Mouse (Mus musculus): ENCODE results near the gene Ninj2. TPM values are rescaled to one million over a fixed set of nuclear protein-coding genes. Genes with fewer than 3 reads are reported as not detected.

The Ninj2 gene
- total RNA-seq, 2 experiments from 2014 or later: not detected

DNA sequence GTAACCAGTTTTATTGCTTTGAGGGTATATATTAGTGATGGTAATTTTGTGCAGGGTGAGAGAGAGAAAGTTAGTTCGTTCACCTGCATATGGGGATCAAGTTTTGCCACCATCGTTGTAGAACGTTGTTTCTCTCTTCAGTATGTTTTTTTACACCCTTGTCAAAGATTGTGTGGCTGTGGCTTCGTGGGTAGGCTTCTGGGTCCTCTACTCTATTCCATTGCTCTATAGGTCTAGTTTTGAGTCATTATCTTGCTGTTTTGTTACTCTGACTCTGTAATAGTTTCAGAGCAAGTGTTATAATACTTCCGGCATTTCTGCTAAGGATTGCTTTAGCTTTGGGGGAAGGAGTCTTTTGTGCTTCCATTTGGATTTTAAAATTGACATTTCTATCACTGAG is 26.7 kb downstream of the Ninj2 start:
- DNase-seq: no peak
- intact Hi-C loops (cut with DNase I): loop anchor here (10.0 kb wide), 1 partner anchor 45 kb away; no protein-coding TSS in a partner anchor

DNA sequence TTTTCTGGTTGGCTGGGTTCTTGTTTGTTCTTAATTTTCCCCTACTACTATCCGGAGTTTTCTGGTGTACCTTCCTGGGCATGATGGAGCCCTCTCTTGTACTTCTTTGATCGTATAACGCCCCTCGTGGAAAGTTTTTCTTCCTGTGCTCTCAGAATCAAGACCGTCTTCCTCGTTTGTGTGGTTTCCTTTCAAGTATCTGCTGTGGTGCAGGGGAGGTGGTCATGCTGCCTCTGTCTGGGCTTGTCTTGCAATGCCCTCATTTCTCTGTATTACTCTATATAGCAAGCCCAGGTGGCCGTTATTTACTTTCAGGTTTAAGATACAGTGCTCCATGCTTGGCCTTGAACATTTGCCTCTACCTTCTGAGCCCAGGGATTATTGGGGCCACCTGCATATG is 31.5 kb downstream of the Ninj2 start:
- intact Hi-C loops (cut with DNase I): no loop called here
- no peak for DNase-seq

DNA sequence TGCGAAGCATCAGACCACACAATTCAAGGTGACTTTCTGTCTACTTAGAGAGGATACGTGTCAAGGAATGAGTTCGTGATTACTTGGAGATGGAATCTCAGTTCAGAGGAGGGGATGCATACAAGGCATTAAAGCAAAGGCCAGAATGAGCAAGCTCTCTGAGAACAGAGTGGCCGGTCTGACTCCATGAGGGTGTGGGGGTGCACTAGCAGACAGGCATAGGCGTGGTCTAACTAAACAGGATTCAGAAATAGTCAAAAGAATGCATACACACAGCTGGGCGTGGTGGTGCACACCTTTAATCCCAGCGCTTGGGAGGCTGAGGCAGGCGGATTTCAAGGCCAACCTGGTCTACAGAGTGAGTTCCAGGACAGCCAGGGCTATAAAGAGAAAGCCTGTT is 33.3 kb downstream of the Ninj2 start:
- no peak for DNase-seq
- intact Hi-C loops (cut with DNase I): no loop called here

DNA sequence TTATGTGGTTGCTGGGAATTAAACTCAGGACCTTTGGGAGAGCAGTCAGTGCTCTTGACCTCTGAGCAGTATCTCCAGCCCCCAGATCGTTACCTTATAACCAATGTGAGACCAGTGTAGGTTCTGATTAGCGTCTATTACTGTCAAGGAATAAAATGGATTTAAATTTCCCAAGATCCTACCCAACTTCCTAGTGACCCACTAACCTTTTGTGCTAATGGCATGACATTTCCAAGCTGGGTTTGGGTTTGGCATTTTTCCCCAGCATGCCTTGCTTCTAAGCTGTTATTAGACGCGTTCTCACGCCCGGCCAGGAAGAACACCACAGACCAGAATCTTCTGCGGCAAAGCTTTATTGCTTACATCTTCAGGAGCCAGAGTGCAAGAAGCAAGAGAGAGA is 34.2 kb downstream of the Ninj2 start:
- no peak for DNase-seq
- intact Hi-C loops (cut with DNase I): no loop called here

DNA sequence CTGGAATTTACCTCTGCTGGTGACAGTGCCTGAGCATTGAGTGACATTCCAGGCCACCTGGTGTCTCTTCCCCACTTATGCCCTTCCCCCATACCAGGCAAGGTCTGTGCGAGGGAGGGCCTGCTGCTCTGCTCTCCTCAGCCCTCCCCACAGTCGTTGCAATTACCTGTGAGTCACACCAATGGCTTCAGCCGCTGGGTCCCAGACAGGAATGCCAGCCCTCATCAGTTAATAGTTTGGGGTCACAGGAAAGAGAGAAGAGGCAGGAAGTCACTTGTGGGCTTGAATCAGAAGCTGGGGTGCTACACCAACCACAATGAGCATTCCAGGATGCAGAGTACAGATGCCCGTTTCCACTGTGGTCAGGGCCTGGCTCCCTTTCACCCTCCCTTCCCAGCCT is 41.6 kb downstream of the Ninj2 start:
- intact Hi-C loops (cut with DNase I): no loop called here
- DNase-seq: no peak

DNA sequence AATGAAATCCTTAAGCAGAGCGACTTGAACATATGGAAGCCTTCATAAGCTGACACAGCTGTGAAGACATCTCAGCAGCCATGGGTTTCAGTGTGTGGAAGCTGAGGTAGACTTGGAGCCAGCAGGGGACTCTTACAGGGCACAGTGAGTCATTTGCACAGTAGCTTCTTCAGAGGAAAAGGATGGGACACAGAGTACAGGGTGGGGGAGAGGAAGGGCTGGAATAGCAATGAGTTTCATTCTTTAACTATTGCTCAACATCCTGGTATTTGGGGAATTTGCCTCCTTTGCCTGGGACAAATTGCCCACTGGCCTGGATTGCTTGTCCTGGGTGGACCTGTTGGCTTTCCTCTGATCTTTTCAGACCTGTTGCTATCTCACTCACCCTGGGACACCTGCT is 52.3 kb downstream of the Ninj2 start:
- DNase-seq: no peak
- intact Hi-C loops (cut with DNase I): no loop called here

DNA sequence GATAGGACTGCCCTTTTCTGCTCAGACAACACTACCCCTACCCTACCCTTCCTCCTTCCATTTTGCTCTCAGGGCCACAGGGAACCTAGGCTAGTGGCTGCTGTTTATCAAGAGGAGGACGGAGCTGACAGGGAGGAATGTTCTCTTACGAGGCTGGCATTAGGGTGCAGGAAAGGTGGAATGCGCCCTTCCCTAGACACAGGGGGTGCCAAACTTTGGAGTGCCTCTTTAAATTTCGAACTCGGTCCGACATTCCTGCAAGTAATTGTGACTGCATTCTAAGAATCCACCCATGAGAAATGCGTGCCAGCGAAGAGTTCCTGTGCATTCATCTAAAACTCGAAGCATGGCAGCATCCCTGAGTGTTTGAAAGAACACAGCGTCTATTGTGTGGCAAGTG is 53.5 kb downstream of the Ninj2 start:
- intact Hi-C loops (cut with DNase I): no loop called here
- DNase-seq: no peak

DNA sequence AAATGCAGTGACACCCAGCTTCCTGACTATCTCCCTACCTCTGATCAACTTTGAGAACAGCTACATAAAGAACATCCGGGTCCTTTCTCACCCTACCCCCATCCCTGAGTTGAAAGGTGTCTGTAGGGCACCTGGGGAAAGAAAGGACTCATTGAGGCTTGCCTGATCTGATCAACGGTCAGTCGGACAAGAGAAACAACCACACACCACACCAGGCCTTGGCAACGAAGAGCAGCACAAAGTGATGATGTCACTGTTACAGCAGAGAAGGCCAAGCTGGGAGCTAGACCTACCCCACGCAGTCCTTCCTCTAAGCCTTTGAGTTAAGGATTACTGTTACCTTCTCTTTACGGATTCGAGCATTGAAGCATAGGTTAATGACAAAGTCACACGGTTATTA is 54.3 kb downstream of the Ninj2 start:
- DNase-seq: no peak
- intact Hi-C loops (cut with DNase I): no loop called here

DNA sequence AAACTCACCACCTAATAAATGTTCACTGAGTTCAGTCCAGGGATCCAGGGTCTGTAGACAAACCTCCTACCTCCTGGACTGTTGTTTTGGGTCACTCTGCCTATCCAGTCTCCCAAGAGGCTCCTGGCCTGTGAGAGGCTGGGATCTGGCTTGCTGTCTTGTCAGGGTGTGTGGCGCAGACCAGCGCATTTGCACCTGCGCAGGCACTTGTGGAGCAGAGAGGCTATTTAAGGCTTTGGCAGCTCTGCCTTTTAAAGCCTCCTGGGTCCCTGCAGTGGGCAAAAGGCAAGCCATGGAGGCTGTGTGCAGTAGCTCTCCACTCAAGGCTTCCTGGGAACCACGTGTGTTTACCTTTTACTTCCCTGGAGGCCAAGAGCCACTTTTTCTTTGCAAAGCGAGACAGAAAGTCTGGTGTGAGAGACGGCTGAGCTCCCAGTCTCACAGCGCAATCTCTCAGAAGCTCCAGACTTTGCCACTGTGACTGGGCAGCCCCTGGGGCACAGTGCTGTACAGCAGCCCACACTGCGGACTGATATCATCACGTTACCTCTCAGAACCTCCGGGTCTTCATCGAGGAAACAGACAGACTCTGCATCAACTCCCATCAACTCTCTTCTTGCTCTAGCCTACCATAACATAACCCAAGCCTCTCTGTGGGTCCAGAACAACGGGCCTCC is 55.7 kb downstream of the Ninj2 start:
- no peak for DNase-seq
- intact Hi-C loops (cut with DNase I): no loop called here

DNA sequence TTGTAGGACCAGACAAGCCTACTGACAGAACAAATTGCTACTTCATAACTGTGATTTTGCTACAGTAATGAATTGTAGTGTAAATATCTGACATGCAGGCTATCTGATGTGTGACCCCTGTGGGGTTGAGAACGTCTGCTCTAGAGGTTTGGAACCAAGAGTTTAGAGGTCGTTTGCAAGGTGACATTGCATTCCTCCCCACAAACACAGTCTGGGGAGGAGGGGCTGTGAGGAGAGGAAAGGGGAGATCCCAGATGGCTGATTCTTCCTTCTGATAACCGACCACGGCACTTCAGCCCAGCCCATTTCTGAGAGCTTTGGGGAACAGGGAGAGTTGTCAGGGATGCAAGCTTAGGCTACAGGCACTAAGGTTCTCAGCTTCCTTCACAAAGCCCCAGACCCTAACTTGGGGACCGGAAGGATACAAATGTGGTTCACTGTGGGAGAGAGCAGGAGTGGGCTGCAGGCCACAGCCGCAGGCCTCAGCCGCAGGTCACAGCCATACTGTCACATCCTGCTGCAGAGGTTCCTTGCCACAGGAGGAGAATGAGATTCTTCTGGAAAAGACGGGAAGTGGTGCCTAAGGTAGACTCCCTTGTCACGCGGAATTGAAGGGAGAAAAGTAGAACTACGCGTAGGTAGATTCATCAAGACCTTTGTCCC is 56.4 kb downstream of the Ninj2 start:
- intact Hi-C loops (cut with DNase I): no loop called here
- no peak for DNase-seq

DNA sequence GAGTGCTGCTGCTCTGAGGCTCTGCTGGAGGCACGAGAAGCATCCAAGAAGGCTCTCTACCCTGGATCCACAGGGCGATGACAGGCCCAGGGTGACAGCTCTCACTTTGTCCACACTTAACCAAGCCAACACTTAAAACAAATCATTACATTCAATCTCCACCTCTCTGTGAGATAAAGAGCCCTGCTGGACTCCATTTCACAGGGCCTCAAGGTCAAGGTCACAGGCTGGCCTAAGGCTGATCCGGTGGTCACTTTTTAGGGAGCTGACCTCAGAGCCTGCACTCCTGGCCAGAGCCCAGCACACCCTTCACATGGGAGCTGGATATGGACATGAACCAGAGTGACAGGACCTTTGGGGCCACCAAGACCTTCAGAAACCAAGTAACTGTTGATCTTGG is 57.1 kb downstream of the Ninj2 start:
- intact Hi-C loops (cut with DNase I): no loop called here

DNA sequence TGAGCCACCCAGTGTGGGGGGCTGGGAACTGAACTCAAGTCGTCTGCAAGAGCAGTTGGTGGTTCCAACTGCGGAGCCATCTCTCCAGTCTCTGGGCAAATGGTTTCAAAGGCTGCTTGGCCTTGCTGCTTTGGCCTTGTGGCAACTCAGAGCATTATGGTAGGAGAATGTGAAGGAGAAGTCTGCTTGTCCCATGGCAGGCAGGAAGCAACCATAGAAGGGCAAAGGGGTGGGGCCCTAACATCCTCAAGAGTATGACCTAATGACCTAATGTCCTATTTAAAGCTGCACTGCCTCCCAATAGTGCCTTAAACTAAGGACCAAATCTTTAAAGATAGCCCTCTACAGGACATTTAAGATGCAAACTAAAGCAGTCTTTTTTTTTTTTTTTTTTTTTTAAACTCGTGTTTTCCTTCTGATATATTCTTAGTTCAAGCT is 58.5 kb downstream of the Ninj2 start:
- intact Hi-C loops (cut with DNase I): no loop called here
- no peak for DNase-seq

More for the DNA sequence above, 57.1 kb downstream of the Ninj2 start:
- no peak for DNase-seq

DNA sequence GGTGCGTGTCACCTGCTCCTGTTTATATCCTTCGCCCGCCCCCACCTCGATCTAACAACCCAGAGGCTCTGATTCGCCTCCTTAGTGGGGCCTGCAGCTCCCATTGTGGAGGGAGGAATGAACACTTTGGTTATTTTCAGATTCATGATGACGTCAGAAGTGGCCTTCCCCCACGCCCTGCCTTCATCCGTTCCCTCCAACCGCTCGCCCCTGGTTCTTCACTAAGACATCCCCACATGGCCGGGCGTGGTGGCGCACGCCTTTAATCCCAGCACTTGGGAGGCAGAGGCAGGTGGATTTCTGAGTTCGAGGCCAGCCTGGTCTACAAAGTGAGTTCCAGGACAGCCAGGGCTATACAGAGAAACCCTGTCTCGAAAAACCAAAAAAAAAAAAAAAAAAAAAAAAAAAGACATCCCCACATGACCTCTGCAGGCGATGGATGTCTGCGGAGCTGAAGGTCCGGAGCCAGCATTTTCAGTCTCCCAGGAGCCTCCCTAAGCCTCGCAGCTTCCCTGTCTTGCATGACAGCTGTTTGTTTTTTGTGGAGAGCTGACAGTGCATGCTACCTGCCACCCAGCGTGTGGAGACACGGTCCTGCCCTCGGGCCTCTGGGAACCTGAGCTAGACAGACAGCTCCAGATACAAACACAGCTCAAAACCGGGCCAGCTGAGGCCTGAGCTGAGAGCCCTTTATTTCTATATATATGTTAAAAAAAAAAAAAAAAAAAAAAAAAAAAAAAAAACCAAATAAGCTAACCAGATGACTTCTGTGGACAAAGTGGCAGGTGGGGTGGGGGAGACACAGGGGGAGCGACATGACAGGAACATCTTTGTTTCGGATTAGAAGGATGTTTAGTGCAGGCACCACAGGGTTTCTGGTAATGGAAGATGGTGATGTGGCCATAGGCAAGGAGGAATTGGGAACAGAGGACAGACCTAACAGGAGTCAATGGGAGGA is 59.9 kb downstream of the Ninj2 start:
- intact Hi-C loops (cut with DNase I): no loop called here
- DNase-seq: no peak

DNA sequence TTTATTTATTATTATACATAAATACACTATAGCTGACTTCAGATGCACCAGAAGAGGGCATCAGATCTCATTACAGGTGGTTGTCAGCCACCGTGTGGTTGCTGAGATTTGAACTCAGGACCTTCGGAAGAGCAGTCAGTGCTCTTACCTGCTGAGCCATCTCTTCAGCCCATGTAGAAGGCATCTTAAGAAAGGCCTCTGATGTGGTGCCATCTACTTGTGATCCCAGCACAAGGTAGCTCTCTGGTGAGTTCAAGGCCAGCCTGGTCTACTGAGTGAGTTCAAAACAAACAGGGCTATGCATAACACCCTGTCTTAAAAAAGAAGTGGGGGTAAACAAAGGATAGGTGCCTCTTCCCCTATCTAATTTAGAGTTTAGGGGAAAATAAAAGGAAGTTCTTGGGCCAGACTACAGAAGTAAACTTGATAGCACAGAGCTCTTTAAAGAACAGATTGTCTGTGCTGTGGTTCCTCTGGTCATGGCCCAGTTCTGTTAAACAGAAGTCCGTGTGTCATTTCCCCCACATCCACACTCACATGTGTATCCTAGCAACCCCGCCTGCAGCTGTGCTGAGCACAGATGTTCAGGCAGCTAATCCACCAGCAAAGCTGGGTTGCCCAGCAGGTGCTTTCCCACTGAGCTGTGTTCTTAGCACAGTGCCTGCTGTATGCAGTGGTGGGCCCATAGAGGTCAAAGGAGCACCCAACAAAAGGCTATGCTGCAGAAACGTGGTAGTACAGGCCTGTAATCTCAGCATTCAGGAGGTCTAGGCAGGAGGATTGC is 61.6 kb downstream of the Ninj2 start:
- DNase-seq: no peak
- intact Hi-C loops (cut with DNase I): no loop called here

DNA sequence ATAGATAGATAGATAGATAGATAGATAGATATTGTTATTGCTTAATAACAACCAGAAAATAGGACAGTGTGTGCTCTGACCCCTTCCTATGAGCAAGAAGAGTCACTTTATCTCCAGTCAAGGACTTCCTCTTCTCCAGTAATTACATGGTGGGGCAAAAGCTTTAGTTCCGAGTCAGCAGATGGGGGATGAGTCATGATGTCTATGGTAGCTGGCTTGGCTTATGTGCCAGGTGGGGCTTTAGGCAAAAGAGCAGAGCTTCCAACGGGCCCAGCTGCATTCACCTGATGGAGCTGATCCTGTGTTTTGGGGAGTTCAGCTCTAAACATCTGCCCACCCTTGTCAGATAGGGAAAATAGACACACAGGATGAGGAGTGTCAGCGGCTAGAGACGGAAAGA is 62.4 kb downstream of the Ninj2 start:
- DNase-seq: no peak
- intact Hi-C loops (cut with DNase I): no loop called here

DNA sequence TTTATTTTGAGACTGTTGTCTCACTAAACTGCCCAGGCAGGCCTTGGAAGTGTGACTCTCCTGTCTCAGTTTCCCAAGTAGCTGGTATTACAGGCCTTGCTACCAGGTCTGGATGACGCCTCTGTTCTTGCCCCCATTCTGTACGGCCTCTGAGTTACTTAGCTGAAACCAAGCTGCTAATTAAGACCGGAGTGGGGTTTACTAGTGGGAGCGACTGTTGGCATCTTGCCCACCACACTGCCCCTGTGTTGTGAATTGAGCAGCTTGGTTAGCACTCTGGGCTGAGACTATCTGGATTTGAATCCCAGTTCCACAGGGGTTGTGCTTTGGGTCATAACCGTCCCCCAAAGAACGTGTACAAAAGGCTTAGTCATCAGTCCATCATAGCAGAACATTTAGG is 64.3 kb downstream of the Ninj2 start:
- peak; percentile 39 for DNase-seq
- intact Hi-C loops (cut with DNase I): no loop called here

DNA sequence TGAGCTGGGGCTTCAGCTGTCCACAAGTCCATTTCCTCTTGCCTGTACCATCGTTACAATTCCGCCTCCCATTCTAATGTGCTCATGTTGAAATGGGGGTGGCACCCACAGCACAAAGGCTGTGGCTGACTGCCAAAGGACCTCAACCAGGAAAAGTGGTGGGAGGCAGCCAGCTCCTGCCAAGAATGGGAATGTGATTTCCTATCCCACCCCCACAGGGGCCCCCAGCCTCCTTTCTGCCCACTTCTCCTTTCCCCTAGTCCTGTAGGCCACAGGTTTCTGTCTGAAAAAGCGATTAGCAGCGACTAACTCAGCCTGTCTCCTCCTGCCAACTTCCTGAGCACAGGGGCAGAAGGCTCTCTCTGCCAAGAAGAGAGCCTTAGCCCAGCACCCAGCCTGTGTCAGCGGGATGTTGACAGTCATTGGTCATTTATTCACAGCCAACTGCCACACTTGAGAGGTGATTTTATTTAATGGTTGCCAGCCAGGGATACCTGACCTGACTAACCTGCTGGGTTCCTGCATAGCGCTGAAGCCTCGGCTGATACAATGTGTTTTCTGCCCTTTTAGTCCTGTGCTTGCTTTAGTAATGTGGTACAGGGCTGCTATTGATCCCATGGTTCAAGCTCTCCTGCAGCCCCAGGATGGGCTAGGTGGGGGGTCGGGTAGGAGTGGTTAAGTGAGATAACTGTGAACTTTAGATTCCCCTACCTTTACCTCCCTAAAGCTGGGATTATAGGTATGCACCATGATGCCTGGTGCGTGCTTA is 66.2 kb downstream of the Ninj2 start:
- intact Hi-C loops (cut with DNase I): no loop called here
- peak; percentile 74 for DNase-seq

DNA sequence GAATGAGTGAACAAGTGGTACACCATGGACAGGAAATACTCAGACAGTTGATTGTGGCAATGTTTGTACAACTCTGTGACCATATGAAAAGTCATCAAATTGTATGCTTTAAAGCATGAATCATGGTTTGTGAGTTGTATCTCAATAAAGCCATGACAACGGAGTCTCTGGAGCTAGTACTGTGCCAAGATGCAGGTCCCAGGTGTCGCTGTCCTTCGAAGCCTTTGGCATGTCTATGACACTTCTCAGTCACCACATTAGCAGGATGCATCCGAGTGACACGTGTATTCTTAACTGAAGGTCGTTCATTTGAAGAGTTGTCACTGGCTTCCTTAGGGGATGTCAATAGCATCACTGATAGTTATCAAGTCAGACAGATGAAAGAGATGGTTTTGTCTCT is 69.8 kb downstream of the Ninj2 start:
- DNase-seq: no peak
- intact Hi-C loops (cut with DNase I): loop anchor here (10.0 kb wide), 2 partner anchors 48 to 118 kb away; no protein-coding TSS in a partner anchor

DNA sequence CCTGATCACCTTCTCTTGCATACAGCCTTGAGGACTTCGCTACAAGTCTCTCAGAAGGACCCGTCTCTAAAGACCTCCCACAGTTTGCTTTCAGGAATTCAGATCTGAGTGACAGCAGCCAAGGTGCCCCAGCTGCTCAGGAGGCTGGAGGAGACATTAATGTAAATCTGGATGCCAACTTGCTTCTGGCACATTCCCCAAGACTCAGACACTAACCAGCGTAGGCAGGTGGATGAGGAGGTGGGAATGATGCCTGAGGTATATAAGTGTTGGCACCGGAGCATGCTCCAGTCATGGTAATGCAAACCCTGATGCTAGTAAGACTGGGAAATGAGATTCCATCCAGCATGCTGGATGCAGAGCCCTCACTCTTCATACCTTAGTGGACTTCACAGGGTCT is 71.6 kb downstream of the Ninj2 start:
- intact Hi-C loops (cut with DNase I): loop anchor here (10.0 kb wide), 2 partner anchors 50 to 120 kb away; no protein-coding TSS in a partner anchor
- DNase-seq: no peak

DNA sequence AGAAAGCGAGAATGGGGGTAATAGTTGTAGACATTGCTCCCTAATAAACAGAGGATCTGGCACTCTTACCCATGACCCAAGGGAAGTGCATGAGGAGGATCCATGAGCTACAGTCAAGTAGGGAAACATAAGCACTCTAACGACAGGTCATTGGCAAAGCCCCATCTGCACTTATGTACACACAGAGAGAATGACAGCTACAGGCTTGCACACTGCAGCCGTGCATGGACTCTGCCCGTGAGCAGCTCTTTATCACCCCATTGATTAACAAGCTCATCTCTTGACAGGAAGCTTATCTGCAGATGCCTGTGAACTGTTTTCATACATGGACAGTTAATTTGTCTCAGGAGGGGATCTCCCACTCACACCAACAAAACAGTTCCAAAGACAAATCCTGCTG is 74.4 kb downstream of the Ninj2 start:
- intact Hi-C loops (cut with DNase I): loop anchor here (10.0 kb wide), 2 partner anchors 53 to 123 kb away; no protein-coding TSS in a partner anchor
- no peak for DNase-seq
